Mouse (Mus musculus): ENCODE data around the gene R3hcc1l.

DNA sequence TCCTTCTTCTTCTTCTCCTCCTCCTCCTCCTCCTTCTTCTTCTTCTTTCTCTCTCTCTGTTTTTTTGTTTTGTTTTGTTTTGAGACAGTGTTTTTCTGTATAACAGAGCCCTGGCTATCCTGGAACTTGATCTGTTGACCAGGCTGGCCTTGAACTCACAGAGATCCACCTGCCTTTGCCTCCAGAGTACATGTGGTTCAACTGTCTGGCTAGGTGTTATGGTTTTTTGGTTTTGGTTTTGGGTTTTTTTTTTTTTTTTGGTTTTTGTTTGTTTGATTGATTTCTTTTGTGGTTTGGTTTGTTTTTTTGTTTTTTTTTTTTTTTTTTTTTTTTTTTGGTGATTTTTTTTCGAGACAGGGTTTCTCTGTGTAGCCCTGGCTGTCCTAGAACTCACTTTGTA, 58.3 kb downstream of the R3hcc1l start:
- TF ChIP-seq CTCF (IDR thresholded peaks at IDR 0.05; ENCODE audit: extremely low read depth, insufficient read length, insufficient replicate concordance, low read depth, low read length), result no peak
- TF ChIP-seq POLR2A (IDR thresholded peaks at IDR 0.05; ENCODE audit: low read depth, low read length), result no peak

Measured in small intestine, adult 2 months (tissue).